Comparison of ENCODE assay signal across 17 mouse cellular contexts in the genomic region with DNA sequence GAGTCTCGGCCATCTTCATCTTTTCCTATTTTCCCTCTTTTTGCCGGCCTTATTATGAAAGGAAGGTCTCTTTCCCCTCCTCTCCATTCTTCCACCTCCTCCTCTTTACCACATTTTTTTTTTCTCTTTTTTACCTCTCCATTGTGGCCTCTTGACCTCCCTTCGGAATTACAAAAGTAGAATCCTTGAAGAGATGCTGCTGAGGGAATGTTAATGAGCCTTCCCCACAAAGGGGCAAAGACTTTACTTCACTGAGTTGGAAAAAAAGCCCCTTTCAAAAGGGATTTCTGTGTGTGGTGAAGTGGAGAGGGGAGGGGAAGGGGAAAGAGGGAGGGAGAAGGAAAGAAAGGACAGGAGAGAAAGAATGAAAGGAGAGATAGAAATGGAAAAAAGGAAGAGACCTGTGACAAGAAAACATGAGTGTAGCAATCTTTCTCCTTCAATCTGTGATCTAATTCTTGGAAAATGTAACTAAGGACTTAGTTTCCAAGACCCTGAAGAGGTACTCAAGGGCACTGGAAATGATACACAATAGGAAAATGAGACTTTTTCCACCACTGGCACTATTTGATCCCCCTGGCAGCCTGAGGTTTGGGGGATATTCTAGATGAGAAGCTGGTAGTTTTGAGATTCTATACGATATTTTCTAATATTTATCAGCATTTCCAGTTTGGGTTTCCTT. TPM values are rescaled to one million over a fixed set of nuclear protein-coding genes. Genes with fewer than 3 reads are reported as not detected.
A peak's percentile ranks its signal among the peaks of the same experiment; 100 is the strongest.
DNase-seq lines count a peak whose midpoint lies in the region; ATAC-seq lines count a peak whose summit lies in the region.
"Had no signal": no experiment of that assay in that cellular context is flagged by ENCODE, and none has a peak within 500 bp of the region (broad histone marks: within the 10 kb centered on the region; RNA-seq: fewer than 3 reads in every experiment).

No protein-coding gene starts in this region.

- no peak overlapping the region for H3K27ac ChIP-seq in heart, embryonic 12.5 days (ENCODE audit: poor library complexity, severe bottlenecking)
- no peak overlapping the region for H3K27ac ChIP-seq in forebrain, embryonic 15.5 days (replicated peaks)
- H3K27ac ChIP-seq in midbrain, embryonic 12.5 days (replicated peaks) = peak overlapping the region; percentile 84
- H3K27ac ChIP-seq: embryonic facial prominence, embryonic 13.5 days; heart, adult 2 months; liver, embryonic 13.5 days had no signal

- no peak overlapping the region for H3K4me3 ChIP-seq in heart, embryonic 12.5 days
- H3K4me3 ChIP-seq in forebrain, embryonic 15.5 days = no peak overlapping the region
- no peak overlapping the region for H3K4me3 ChIP-seq in midbrain, embryonic 12.5 days
- H3K4me3 ChIP-seq: embryonic facial prominence, embryonic 13.5 days; heart, adult 2 months; liver, embryonic 13.5 days had no signal

- H3K9me3 ChIP-seq in heart, embryonic 12.5 days (replicated peaks) = no peaks in the 10 kb centered on the region
- no peaks in the 10 kb centered on the region for H3K9me3 ChIP-seq in forebrain, embryonic 15.5 days
- H3K9me3 ChIP-seq in midbrain, embryonic 12.5 days = no peaks in the 10 kb centered on the region
- H3K9me3 ChIP-seq: embryonic facial prominence, embryonic 13.5 days; G1E; liver, embryonic 13.5 days had no signal

- peaks cover 50% of the 10 kb centered on the region for H3K27me3 ChIP-seq in heart, embryonic 12.5 days (replicated peaks)
- H3K27me3 ChIP-seq in forebrain, embryonic 15.5 days = no peaks in the 10 kb centered on the region
- H3K27me3 ChIP-seq in midbrain, embryonic 12.5 days = no peaks in the 10 kb centered on the region

- no peak for ATAC-seq in heart, embryonic 12.5 days (ENCODE audit: insufficient number of reproducible peaks, low FRiP score)
- ATAC-seq in forebrain, embryonic 15.5 days (replicated peaks) = no peak
- ATAC-seq in midbrain, embryonic 12.5 days (ENCODE audit: low FRiP score, low read depth) = no peak
- no peak for ATAC-seq in CD4-positive, CD25-positive, alpha-beta regulatory T cell, adult 4 months
- ATAC-seq: activated CD4-positive, CD25-positive, alpha-beta regulatory T cell, adult 4 months had no signal

- WGBS in heart, embryonic 12.5 days = 34% methylated on average over 4 of the region's 4 CpGs
- WGBS in forebrain, embryonic 15.5 days = under 1% methylated on average over 4 of the region's 4 CpGs
- 6% methylated on average over 4 of the region's 4 CpGs for WGBS in midbrain, embryonic 12.5 days

- no peak overlapping the region for H3K9ac ChIP-seq in heart, embryonic 12.5 days
- 0 out of 2 replicates have a peak overlapping the region, but pooled peaks have one; percentile 0 for H3K9ac ChIP-seq in forebrain, embryonic 15.5 days (replicated peaks)
- H3K9ac ChIP-seq in midbrain, embryonic 12.5 days (replicated peaks) = no peak overlapping the region
- H3K9ac ChIP-seq: embryonic facial prominence, embryonic 13.5 days; liver, embryonic 13.5 days had no signal

- H3K4me1 ChIP-seq in heart, embryonic 12.5 days (replicated peaks) = peaks cover 8% of the 10 kb centered on the region; the same call in 1 of the 2 replicates
- peaks cover 19% of the 10 kb centered on the region for H3K4me1 ChIP-seq in forebrain, embryonic 15.5 days
- H3K4me1 ChIP-seq in midbrain, embryonic 12.5 days = peaks cover 42% of the 10 kb centered on the region
- H3K4me1 ChIP-seq: embryonic facial prominence, embryonic 13.5 days; liver, embryonic 13.5 days had no signal

- H3K36me3 ChIP-seq in heart, embryonic 12.5 days = no peaks in the 10 kb centered on the region
- no peaks in the 10 kb centered on the region for H3K36me3 ChIP-seq in forebrain, embryonic 15.5 days
- no peaks in the 10 kb centered on the region for H3K36me3 ChIP-seq in midbrain, embryonic 12.5 days
- H3K36me3 ChIP-seq: embryonic facial prominence, embryonic 13.5 days; G1E; liver, embryonic 13.5 days had no signal

- peak; percentile 13 for DNase-seq in heart, adult 11 months
- DNase-seq in cerebellum, adult 9-11 months = no peak
- no peak for DNase-seq in testis, postnatal 14 days (ENCODE audit: low spot score)
- DNase-seq in ovary, postnatal 14 days (ENCODE audit: low spot score) = no peak
- DNase-seq: cerebellum, adult 18-20 months; heart, adult 2 months; heart, postnatal 4 days; kidney, adult 2 months; liver, embryonic 13.5 days; lung, postnatal 14 days had no signal

- no peak overlapping the region for H3K4me2 ChIP-seq in heart, embryonic 12.5 days
- 0 out of 2 replicates have a peak overlapping the region, but pooled peaks have one; percentile 1 for H3K4me2 ChIP-seq in forebrain, embryonic 15.5 days (replicated peaks)
- H3K4me2 ChIP-seq in midbrain, embryonic 12.5 days (replicated peaks) = peak overlapping the region; percentile 31
- H3K4me2 ChIP-seq: embryonic facial prominence, embryonic 13.5 days; liver, embryonic 13.5 days had no signal

RNA-seq across cellular contexts. Expression of gene Sall2, which starts 2.6 kb away (rescaled TPM):
- polyA plus RNA-seq in heart, embryonic 12.5 days (2016; fragmentation: Nextera tagmentation; extraction: Ambion mirVana) = 11.9 and 12.5 TPM in 2 replicates
- 29.6 and 31.7 TPM in 2 replicates for polyA plus RNA-seq in forebrain, embryonic 15.5 days (2015; fragmentation: Nextera tagmentation; extraction: Ambion mirVana)
- polyA plus RNA-seq in midbrain, embryonic 12.5 days (2016; fragmentation: Nextera tagmentation; extraction: Ambion mirVana) = 70.3 and 77.6 TPM in 2 replicates
- 1 to 10 TPM; 2.2 to 5.6 TPM for polyA plus RNA-seq in CD4-positive, CD25-positive, alpha-beta regulatory T cell, adult 4 months (2017; shearing (Covaris generic))

RNA-seq across cellular contexts. Expression of gene Olfr1513, which starts 25.0 kb away (rescaled TPM):
- polyA plus RNA-seq in heart, embryonic 12.5 days (2016; fragmentation: Nextera tagmentation; extraction: Ambion mirVana) = not detected in 2 replicates
- polyA plus RNA-seq in forebrain, embryonic 15.5 days (2015; fragmentation: Nextera tagmentation; extraction: Ambion mirVana) = not detected in 2 replicates
- not detected in 2 replicates for polyA plus RNA-seq in midbrain, embryonic 12.5 days (2016; fragmentation: Nextera tagmentation; extraction: Ambion mirVana)
- polyA plus RNA-seq in CD4-positive, CD25-positive, alpha-beta regulatory T cell, adult 4 months (2017; shearing (Covaris generic)) = not detected
- polyA plus RNA-seq: embryonic facial prominence, embryonic 13.5 days; G1E; heart, adult 2 months; kidney, adult 2 months; liver, embryonic 13.5 days had no signal

RNA-seq across cellular contexts. Expression of gene Mettl3, which starts 26.3 kb away (rescaled TPM):
- 29.3 and 30.7 TPM in 2 replicates for polyA plus RNA-seq in heart, embryonic 12.5 days (2016; fragmentation: Nextera tagmentation; extraction: Ambion mirVana)
- polyA plus RNA-seq in forebrain, embryonic 15.5 days (2015; fragmentation: Nextera tagmentation; extraction: Ambion mirVana) = 51.4 and 57.1 TPM in 2 replicates
- 58.8 and 62.1 TPM in 2 replicates for polyA plus RNA-seq in midbrain, embryonic 12.5 days (2016; fragmentation: Nextera tagmentation; extraction: Ambion mirVana)
- polyA plus RNA-seq in CD4-positive, CD25-positive, alpha-beta regulatory T cell, adult 4 months (2017; shearing (Covaris generic)) = 10 to 100 TPM; 48.2 to 65.2 TPM

RNA-seq across cellular contexts. Expression of gene Olfr1512, which starts 47.8 kb away (rescaled TPM):
- not detected in 2 replicates for polyA plus RNA-seq in heart, embryonic 12.5 days (2016; fragmentation: Nextera tagmentation; extraction: Ambion mirVana)
- polyA plus RNA-seq in forebrain, embryonic 15.5 days (2015; fragmentation: Nextera tagmentation; extraction: Ambion mirVana) = not detected in 2 replicates
- not detected in 2 replicates for polyA plus RNA-seq in midbrain, embryonic 12.5 days (2016; fragmentation: Nextera tagmentation; extraction: Ambion mirVana)
- polyA plus RNA-seq in CD4-positive, CD25-positive, alpha-beta regulatory T cell, adult 4 months (2017; shearing (Covaris generic)) = not detected
- polyA plus RNA-seq: activated CD4-positive, CD25-positive, alpha-beta regulatory T cell, adult 4 months; embryonic facial prominence, embryonic 13.5 days; G1E; heart, adult 2 months; kidney, adult 2 months; liver, embryonic 13.5 days had no signal

RNA-seq across cellular contexts. Expression of gene Rab2b, which starts 51.9 kb away (rescaled TPM):
- polyA plus RNA-seq in heart, embryonic 12.5 days (2016; fragmentation: Nextera tagmentation; extraction: Ambion mirVana) = 15.1 and 16.7 TPM in 2 replicates
- 44.4 and 44.8 TPM in 2 replicates for polyA plus RNA-seq in forebrain, embryonic 15.5 days (2015; fragmentation: Nextera tagmentation; extraction: Ambion mirVana)
- 38.5 and 45.8 TPM in 2 replicates for polyA plus RNA-seq in midbrain, embryonic 12.5 days (2016; fragmentation: Nextera tagmentation; extraction: Ambion mirVana)
- polyA plus RNA-seq in CD4-positive, CD25-positive, alpha-beta regulatory T cell, adult 4 months (2017; shearing (Covaris generic)) = 10 to 100 TPM; 17.0 to 25.5 TPM
